Mouse (Mus musculus) myocyte (in vitro differentiated cells): ENCODE measurements at regions not wholly inside any gene's neighbourhood (a gene's known extent, or its start where the extent isn't known, plus 50 kb on each side); places are given as distances from the start of the nearest gene placed in this dataset.

Experiments used
- H3K27me3 ChIP-seq: one replicate; pipeline ENCODE4 v1.6.1; 2011; ENCODE audit not compliant: control insufficient read depth, insufficient read depth, insufficient read length
- H3K36me3 ChIP-seq: one replicate; pipeline ENCODE4 v1.6.1; 2011; ENCODE audit not compliant: control insufficient read depth, insufficient read depth
- H3K4me2 ChIP-seq: one replicate; pipeline ENCODE4 v1.6.1; 2011; ENCODE audit warnings: low read depth, control low read depth
- H3K4me3 ChIP-seq: one replicate; pipeline ENCODE4 v1.5.1; 2011; ENCODE audit warnings: mild to moderate bottlenecking, control low read depth, moderate library complexity
- H3K79me2 ChIP-seq: one replicate; pipeline ENCODE4 v1.6.1; 2011; ENCODE audit not compliant: control insufficient read depth, insufficient read depth
- H3ac ChIP-seq: one replicate; pipeline ENCODE4 v1.6.1; 2011; ENCODE audit not compliant: control insufficient read depth, insufficient read length
- CEBPB ChIP-seq: IDR thresholded peaks from 2 replicates; pipeline ENCODE4 v1.6.1; 2011; ENCODE audit warnings: mild to moderate bottlenecking, moderate library complexity; ENCODE audit not compliant: poor library complexity, insufficient read depth, severe bottlenecking
- E2F4 ChIP-seq: IDR thresholded peaks from one replicate; pipeline ENCODE4 v1.6.1; 2011; ENCODE audit warnings: mild to moderate bottlenecking, control low read depth, moderate library complexity; ENCODE audit not compliant: insufficient read depth
- MAX ChIP-seq: IDR thresholded peaks from one replicate; pipeline ENCODE4 v1.6.1; 2011; ENCODE audit warnings: low read depth, mild to moderate bottlenecking, control low read depth
- MYOD1 ChIP-seq, 3 experiments: IDR thresholded peaks; one replicate each; pipeline ENCODE4 v1.6.1; 2011; ENCODE audit warnings: control low read depth in 2 of 3, low read depth in 2 of 3, mild to moderate bottlenecking in 2 of 3, moderate library complexity in 1 of 3; ENCODE audit not compliant: insufficient read length in 2 of 3, control insufficient read depth in 1 of 3
- MYOG ChIP-seq, 3 experiments: IDR thresholded peaks; one replicate each; pipeline ENCODE4 v1.6.1; 2011; ENCODE audit warnings: control low read depth in 2 of 3, low read depth in 2 of 3, mild to moderate bottlenecking in 2 of 3; ENCODE audit not compliant: insufficient read length in 2 of 3, control insufficient read depth in 1 of 3, insufficient read depth in 1 of 3
- POLR2A ChIP-seq: IDR thresholded peaks from one replicate; pipeline ENCODE4 v1.6.1; 2011; ENCODE audit warnings: low read depth, mild to moderate bottlenecking, control low read depth, moderate library complexity; ENCODE audit not compliant: insufficient read length
- POLR2AphosphoS2 ChIP-seq: IDR thresholded peaks from one replicate; pipeline ENCODE4 v1.6.1; 2011; ENCODE audit warnings: low read depth, control low read depth; ENCODE audit not compliant: insufficient read length
- REST ChIP-seq: IDR thresholded peaks from one replicate; pipeline ENCODE4 v1.6.1; 2011; ENCODE audit warnings: mild to moderate bottlenecking, control low read depth, moderate library complexity; ENCODE audit not compliant: insufficient read depth, insufficient read length
- SRF ChIP-seq: IDR thresholded peaks from one replicate; pipeline ENCODE4 v1.6.1; 2011; ENCODE audit warnings: low read depth; ENCODE audit not compliant: control insufficient read depth, insufficient read length
- TCF12 ChIP-seq: IDR thresholded peaks from one replicate; pipeline ENCODE4 v1.6.1; 2011; ENCODE audit warnings: mild to moderate bottlenecking, control low read depth; ENCODE audit not compliant: poor library complexity, insufficient read depth, severe bottlenecking
- TCF3 ChIP-seq: IDR thresholded peaks from one replicate; pipeline ENCODE4 v1.6.1; 2011; ENCODE audit warnings: low read depth, control low read depth; ENCODE audit not compliant: insufficient read length
- USF1 ChIP-seq: IDR thresholded peaks from one replicate; pipeline ENCODE4 v1.6.1; 2011; ENCODE audit warnings: low read depth, mild to moderate bottlenecking, control low read depth, moderate library complexity

GRCm38 (mm10) chr13:35501351-35502146, 158.1 kb upstream of the Cdyl start:
- TF ChIP-seq USF1, result no peak
- no peak for TF ChIP-seq SRF
- Histone ChIP-seq H3K4me2 (peak overlapping the region; percentile 70), H3ac (no peak overlapping the region), H3K27me3 (no peaks in the 10 kb centered on the region), H3K79me2 (no peaks in the 10 kb centered on the region), H3K36me3 (no peaks in the 10 kb centered on the region), H3K4me3 (no peak overlapping the region)

- H3K4me2 ChIP-seq, result peak overlapping the region; percentile 70
- H3K27me3 ChIP-seq, result no peaks in the 10 kb centered on the region
- TF ChIP-seq USF1 (no peak), REST (no peak), CEBPB (peak; percentile 28; the same call in 1 of the 2 replicates)
- no peaks in the 10 kb centered on the region for H3K36me3 ChIP-seq
- H3ac ChIP-seq, result no peak overlapping the region
- H3K79me2 ChIP-seq, result no peaks in the 10 kb centered on the region
- H3K4me3 ChIP-seq, result no peak overlapping the region
Measured at GRCm38 (mm10) chr13:35502147-35502522, 157.5 kb upstream of the Cdyl start.

GRCm38 (mm10) chr13:35503362-35503821, 156.2 kb upstream of the Cdyl start:
- TF ChIP-seq POLR2AphosphoS2 (no peak), MYOG (IDR thresholded peaks at IDR 0.05; ENCODE audit: control insufficient read depth in 1 of 3, insufficient read depth in 1 of 3, insufficient read length in 2 of 3, low read depth in 2 of 3) (peak; percentile 79 to 100 (median 99)), MYOD1 (IDR thresholded peaks at IDR 0.05; ENCODE audit: control insufficient read depth in 1 of 3, insufficient read length in 2 of 3, low read depth in 2 of 3) (peak in 2 of 3 experiments; percentile 97 to 98), TCF12 (peak; percentile 66), SRF (no peak), REST (no peak), TCF3 (peak; percentile 99), USF1 (no peak)
- Histone ChIP-seq H3K4me2 (no peak overlapping the region), H3K4me3 (no peak overlapping the region), H3K79me2 (no peaks in the 10 kb centered on the region), H3K36me3 (no peaks in the 10 kb centered on the region), H3ac (no peak overlapping the region), H3K27me3 (no peaks in the 10 kb centered on the region)

DNA sequence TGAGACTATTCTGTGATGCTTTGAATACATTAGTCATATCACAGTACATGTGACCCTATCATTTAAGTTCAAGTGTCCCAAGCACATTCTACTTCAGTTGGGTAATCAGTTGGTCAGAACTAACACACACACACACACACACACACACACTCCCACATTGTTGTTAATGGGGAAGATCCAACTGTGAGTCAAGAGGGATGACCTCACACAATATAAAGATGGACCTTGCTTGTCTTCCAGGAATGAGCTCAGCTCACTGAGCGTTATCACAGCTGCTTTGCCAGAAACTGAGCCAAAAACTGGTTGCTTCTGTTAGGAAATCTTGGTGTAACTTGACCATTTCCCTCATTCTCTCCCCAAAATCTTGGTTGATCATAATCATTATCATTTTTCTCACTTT, 152.4 kb upstream of the Cdyl start:
- TF ChIP-seq TCF12 (peak; percentile 35), REST (no peak), MYOG (IDR thresholded peaks at IDR 0.05; ENCODE audit: control insufficient read depth in 1 of 3, insufficient read depth in 1 of 3, insufficient read length in 2 of 3, low read depth in 2 of 3) (peak in 2 of 3 experiments; percentile 3 to 30), CEBPB (peak; percentile 73), MYOD1 (IDR thresholded peaks at IDR 0.05; ENCODE audit: control insufficient read depth in 1 of 3, insufficient read length in 2 of 3, low read depth in 2 of 3) (peak in 2 of 3 experiments; percentile 59 to 66), USF1 (peak; percentile 43)
- no peaks in the 10 kb centered on the region for H3K27me3 ChIP-seq
- H3ac ChIP-seq, result no peak overlapping the region
- H3K4me3 ChIP-seq, result no peak overlapping the region
- no peaks in the 10 kb centered on the region for H3K36me3 ChIP-seq
- no peaks in the 10 kb centered on the region for H3K79me2 ChIP-seq
- peak overlapping the region; percentile 36 for H3K4me2 ChIP-seq

- H3K27me3 ChIP-seq, result no peaks in the 10 kb centered on the region
Measured at GRCm38 (mm10) chr13:35512029-35512507, 147.6 kb upstream of the Cdyl start.

More at GRCm38 (mm10) chr13:35512029-35512507, 147.6 kb upstream of the Cdyl start:
- no peak overlapping the region for H3K4me3 ChIP-seq
- no peaks in the 10 kb centered on the region for H3K79me2 ChIP-seq
- H3K4me2 ChIP-seq, result peak overlapping the region; percentile 51
- TF ChIP-seq MAX (no peak), POLR2A (no peak), REST (no peak), TCF3 (peak; percentile 53), MYOG (IDR thresholded peaks at IDR 0.05; ENCODE audit: control insufficient read depth in 1 of 3, insufficient read depth in 1 of 3, insufficient read length in 2 of 3, low read depth in 2 of 3) (peak in 1 of 3 experiments; percentile 78), USF1 (no peak), POLR2AphosphoS2 (no peak), CEBPB (peak; percentile 70; the same call in 1 of the 2 replicates), E2F4 (no peak), MYOD1 (IDR thresholded peaks at IDR 0.05; ENCODE audit: control insufficient read depth in 1 of 3, insufficient read length in 2 of 3, low read depth in 2 of 3) (peak; percentile 72 to 88 (median 86)), SRF (no peak), TCF12 (peak; percentile 37)
- no peak overlapping the region for H3ac ChIP-seq
- no peaks in the 10 kb centered on the region for H3K36me3 ChIP-seq
